Mouse (Mus musculus) hindbrain, embryonic 11.5 days (tissue): ENCODE data around the gene Luc7l3. TPM values are rescaled to one million over a fixed set of nuclear protein-coding genes. Genes with fewer than 3 reads are reported as not detected.

ENCODE experiments used
- ATAC-seq: fragments of 200-750 bp; cut with Nextera tagmentation; 2 replicates; pipeline ENCODE4 v1.8.0; 2017; ENCODE audit warnings: mild to moderate bottlenecking, moderate TSS enrichment, moderate library complexity; ENCODE audit not compliant: low FRiP score
- DNase-seq: peaks from one replicate; pipeline ENCODE4 v3.0.0-alpha.2; 2015; ENCODE audit warnings: low spot score
- H3K27ac ChIP-seq: fragments of 300-500 bp; sonication (generic); 2 replicates; pipeline ENCODE4 v1.5.1; 2014; ENCODE audit warnings: mild to moderate bottlenecking, low read depth, low read length
- H3K27me3 ChIP-seq: fragments of 300-500 bp; sonication (generic); 2 replicates; pipeline ENCODE4 v1.6.1; 2014; ENCODE audit warnings: mild to moderate bottlenecking, low read length, moderate library complexity, mixed read lengths; ENCODE audit not compliant: control insufficient read depth, insufficient read depth
- H3K36me3 ChIP-seq: fragments of 300-500 bp; sonication (generic); 2 replicates; pipeline ENCODE4 v1.6.1; 2014; ENCODE audit warnings: mild to moderate bottlenecking, low read length, moderate library complexity, mixed read lengths; ENCODE audit not compliant: control insufficient read depth, insufficient read depth
- H3K4me1 ChIP-seq: fragments of 300-500 bp; sonication (generic); replicated peaks from 2 replicates; pipeline ENCODE4 v1.6.1; 2014; ENCODE audit warnings: low read length, mixed read lengths; ENCODE audit not compliant: control insufficient read depth, insufficient read depth
- H3K4me2 ChIP-seq: fragments of 300-500 bp; sonication (generic); replicated peaks from 2 replicates; pipeline ENCODE4 v1.6.1; 2014; ENCODE audit warnings: mild to moderate bottlenecking, low read depth, low read length
- H3K4me3 ChIP-seq: fragments of 300-500 bp; sonication (generic); 2 replicates; pipeline ENCODE4 v1.5.1; 2014; ENCODE audit warnings: low read depth, low read length
- H3K9ac ChIP-seq: fragments of 300-500 bp; sonication (generic); 2 replicates; pipeline ENCODE4 v1.6.1; 2014; ENCODE audit warnings: low read depth, low read length
- H3K9me3 ChIP-seq: fragments of 300-500 bp; sonication (generic); 2 replicates; pipeline ENCODE4 v1.6.1; 2016; ENCODE audit warnings: low read length; ENCODE audit not compliant: control insufficient read depth
- WGBS: fragments of 180-500 bp; shearing (Covaris S2); extraction: QIAGEN DNeasy Blood & Tissue Kit; methylation state at CpG from one replicate; pipeline ENCODE4 v1.1.7; 2014; 5-methylcytosine and 5-hydroxymethylcytosine counted together
- polyA plus RNA-seq: library from polyadenylated mRNA; unstranded; fragments of >200 nt; fragmentation: Nextera tagmentation; extraction: Ambion mirVana; gene quantifications from 2 replicates; pipeline ENCODE4 v1.2.1, GENCODE M21; 2014

Gene Luc7l3
- polyA plus RNA-seq, 1 experiment from 2014 or later, result 125 TPM

DNA sequence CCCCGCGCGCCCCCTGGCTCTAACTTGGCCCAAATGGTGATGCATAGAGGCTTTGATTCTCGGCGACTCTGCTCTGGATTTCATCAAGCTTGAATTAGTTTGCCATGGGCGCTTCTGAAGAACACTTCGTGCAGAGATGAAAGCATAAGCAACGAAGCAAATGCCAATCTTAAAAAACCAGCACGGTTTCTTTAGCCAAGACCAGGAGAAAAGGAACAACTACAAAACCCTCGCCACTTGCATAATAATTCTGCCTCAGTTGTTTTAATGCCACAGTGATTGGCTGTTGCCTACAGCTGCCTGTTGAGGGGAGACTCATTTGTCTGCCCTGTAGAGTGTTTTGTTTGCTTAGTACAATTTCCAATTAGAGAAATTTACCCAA is 6.8 kb upstream of the Luc7l3 start:
- Histone ChIP-seq H3K9me3 (no peaks in the 10 kb centered on the region), H3K27me3 (no peaks in the 10 kb centered on the region), H3K4me1 (no peaks in the 10 kb centered on the region; the same call in 1 of the 2 replicates), H3K4me2 (peak overlapping the region; percentile 63), H3K9ac (peak overlapping the region; percentile 92), H3K36me3 (no peaks in the 10 kb centered on the region), H3K4me3 (peak overlapping the region; percentile 65), H3K27ac (peak overlapping the region; percentile 97)
- 2% methylated on average over 10 of the region's 10 CpGs for WGBS
- ATAC-seq (no peak), DNase-seq (no peak)

DNA sequence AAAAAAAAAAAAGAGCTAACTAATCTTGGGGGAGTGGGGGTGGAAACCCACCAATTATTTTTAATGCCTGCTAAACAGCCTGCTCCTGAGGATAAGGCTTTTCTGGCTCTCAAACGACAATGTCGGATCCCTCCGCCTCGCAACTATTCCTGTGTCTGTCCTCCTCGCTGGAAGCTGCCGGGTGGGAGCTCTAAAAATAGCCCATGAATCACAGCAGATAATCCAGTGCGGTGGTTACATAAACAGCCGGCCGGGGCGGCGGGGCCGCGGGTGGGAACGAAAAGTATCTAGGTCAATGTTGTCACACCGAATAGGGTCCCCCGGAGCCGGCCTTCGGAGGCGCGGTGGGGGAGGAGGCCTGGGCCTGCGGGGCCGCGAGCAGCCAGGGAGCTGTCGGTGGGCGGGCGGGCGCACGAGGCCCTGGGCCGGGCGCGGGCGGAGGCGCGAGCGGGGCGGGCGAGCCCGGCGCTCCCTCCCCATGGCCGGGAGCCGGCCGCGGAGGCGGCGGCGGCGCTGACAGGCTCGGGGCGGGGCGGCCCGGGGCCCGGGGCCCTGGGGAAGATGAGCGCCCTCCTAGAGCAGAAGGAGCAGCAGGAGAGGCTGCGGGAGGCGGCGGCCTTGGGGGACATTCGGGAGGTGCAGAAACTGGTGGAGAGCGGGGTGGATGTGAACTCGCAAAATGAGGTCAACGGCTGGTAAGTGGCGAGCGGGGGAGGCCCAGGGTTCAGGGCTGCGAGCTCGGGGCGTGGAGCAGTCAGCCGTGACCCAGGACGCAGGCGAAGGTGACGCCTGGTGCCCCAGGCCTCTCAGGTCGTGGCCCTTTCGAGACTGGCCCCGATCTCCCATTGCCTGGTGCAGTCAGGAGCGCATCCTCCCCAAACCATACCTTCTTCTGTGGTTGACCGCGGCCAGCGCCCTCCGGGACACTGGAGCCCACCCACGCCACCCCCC is 6.2 kb upstream of the Luc7l3 start, which contains the start of gene Ankrd40:
Gene Ankrd40 (plus strand): TSS at position 309 of the 951 bp plus-strand sequence.
- Histone ChIP-seq H3K9me3 (no peaks in the 10 kb centered on the region), H3K9ac (peak within 1 kb of the TSS; percentile 92), H3K4me1 (no peaks in the 10 kb centered on the region; the same call in 1 of the 2 replicates), H3K36me3 (no peaks in the 10 kb centered on the region), H3K4me3 (peak within 1 kb of the TSS; percentile 65), H3K4me2 (peak within 1 kb of the TSS; percentile 63), H3K27me3 (no peaks in the 10 kb centered on the region), H3K27ac (peak within 1 kb of the TSS; percentile 97)
- under 1% methylated on average over 59 of the region's 78 CpGs for WGBS
- ATAC-seq, result peak; percentile 90
- DNase-seq, result peak; percentile 93

DNA sequence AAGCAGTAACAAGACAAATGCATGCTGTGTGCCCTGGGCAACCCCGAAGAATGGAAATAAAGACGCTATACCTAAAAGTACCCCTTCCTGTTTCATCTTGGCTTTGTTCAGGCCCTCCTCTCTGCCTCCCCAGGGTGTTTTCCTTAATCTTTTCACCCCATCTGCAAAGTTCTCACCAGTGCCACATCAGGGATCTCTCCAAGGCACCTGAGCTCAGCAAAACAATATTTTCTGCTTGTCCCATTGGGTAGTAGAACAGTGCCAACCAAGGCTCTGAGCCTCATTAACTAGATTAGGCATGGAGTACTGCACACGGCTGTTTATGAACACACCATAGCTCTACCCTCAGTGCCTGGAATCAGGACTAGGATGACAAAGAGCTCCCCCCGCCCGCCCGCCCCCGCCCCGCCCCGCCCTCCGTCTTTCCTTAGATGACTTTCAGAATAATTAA is 5.2 kb upstream of the Luc7l3 start:
- Histone ChIP-seq H3K4me3 (peak overlapping the region; percentile 65), H3K9ac (peak overlapping the region; percentile 42; the same call in 1 of the 2 replicates)
- WGBS, result 4% methylated on average over 10 of the region's 10 CpGs

GRCm38 (mm10) chr11:94324618-94325017 is 2.8 kb upstream of the Luc7l3 start:
- Histone ChIP-seq H3K4me3 (no peak overlapping the region), H3K4me2 (no peak overlapping the region), H3K9me3 (no peaks in the 10 kb centered on the region), H3K27ac (no peak overlapping the region), H3K27me3 (no peaks in the 10 kb centered on the region), H3K4me1 (no peaks in the 10 kb centered on the region; the same call in none of the 2 replicates), H3K9ac (no peak overlapping the region), H3K36me3 (no peaks in the 10 kb centered on the region)
- DNase-seq, result no peak
- no peak for ATAC-seq
- 89% methylated on average over 5 of the region's 5 CpGs for WGBS

More for the DNA sequence above, 5.2 kb upstream of the Luc7l3 start:
- peak overlapping the region; percentile 97 for H3K27ac ChIP-seq
- peak overlapping the region; percentile 63 for H3K4me2 ChIP-seq
- no peaks in the 10 kb centered on the region for H3K27me3 ChIP-seq
- H3K36me3 ChIP-seq, result no peaks in the 10 kb centered on the region
- ATAC-seq (peak; percentile 80), DNase-seq (peak; percentile 62)
- H3K4me1 ChIP-seq, result no peaks in the 10 kb centered on the region; the same call in none of the 2 replicates
- H3K9me3 ChIP-seq, result no peaks in the 10 kb centered on the region

- ATAC-seq, result no peak
- Histone ChIP-seq H3K9ac (no peak overlapping the region), H3K27ac (no peak overlapping the region), H3K4me3 (no peak overlapping the region), H3K4me2 (no peak overlapping the region), H3K9me3 (no peaks in the 10 kb centered on the region), H3K4me1 (no peaks in the 10 kb centered on the region; the same call in 1 of the 2 replicates), H3K27me3 (no peaks in the 10 kb centered on the region), H3K36me3 (no peaks in the 10 kb centered on the region)
- no peak for DNase-seq
- WGBS, result 82% methylated on average over 5 of the region's 5 CpGs
These were observed 1.6 kb upstream of the Luc7l3 start for GRCm38 (mm10) chr11:94323271-94323925.

- peak overlapping the region; percentile 92 for H3K4me3 ChIP-seq
- peak overlapping the region; percentile 53 for H3K4me2 ChIP-seq
- peak overlapping the region; percentile 98 for H3K9ac ChIP-seq
- H3K9me3 ChIP-seq, result no peaks in the 10 kb centered on the region
- no peaks in the 10 kb centered on the region for H3K36me3 ChIP-seq
- H3K27me3 ChIP-seq, result no peaks in the 10 kb centered on the region
- DNase-seq (peak; percentile 33), ATAC-seq (no peak)
- WGBS, result 44% methylated on average over 5 of the region's 5 CpGs
- H3K4me1 ChIP-seq, result no peaks in the 10 kb centered on the region; the same call in 1 of the 2 replicates
- H3K27ac ChIP-seq, result peak overlapping the region; percentile 93
These were observed 848 bp upstream of the Luc7l3 start for GRCm38 (mm10) chr11:94322636-94323035.

GRCm38 (mm10) chr11:94320969-94321930 is 538 bp downstream of the Luc7l3 start:
- peak; percentile 77 for ATAC-seq
- Histone ChIP-seq H3K4me1 (no peaks in the 10 kb centered on the region; the same call in 1 of the 2 replicates), H3K9me3 (no peaks in the 10 kb centered on the region), H3K4me2 (peak overlapping the region; percentile 75), H3K27me3 (no peaks in the 10 kb centered on the region), H3K9ac (peak overlapping the region; percentile 98), H3K4me3 (peak overlapping the region; percentile 92), H3K27ac (peak overlapping the region; percentile 93), H3K36me3 (no peaks in the 10 kb centered on the region)
- DNase-seq, result no peak
- WGBS, result under 1% methylated on average over 64 of the region's 67 CpGs

DNA sequence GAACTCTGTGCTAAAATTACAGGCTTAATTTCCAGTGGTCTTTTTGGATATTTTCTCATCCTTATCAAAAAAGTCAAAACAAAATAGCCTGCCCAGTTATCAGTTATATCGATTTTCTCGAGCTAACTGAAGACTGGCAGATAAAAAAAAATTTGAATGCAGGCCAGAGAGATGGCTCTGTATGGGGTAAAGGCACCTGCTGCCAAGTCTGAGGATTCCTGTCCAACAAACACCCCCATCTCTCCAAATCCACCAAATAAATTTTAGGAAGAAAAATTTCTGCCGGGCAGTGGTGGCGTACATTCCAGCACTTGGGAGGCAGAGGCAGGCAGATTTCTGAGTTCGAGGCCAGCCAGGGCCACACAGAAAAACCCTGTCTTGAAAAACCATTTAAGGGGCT is 3.7 kb downstream of the Luc7l3 start:
- Histone ChIP-seq H3K9me3 (no peaks in the 10 kb centered on the region), H3K36me3 (no peaks in the 10 kb centered on the region), H3K27ac (no peak overlapping the region), H3K4me3 (no peak overlapping the region), H3K27me3 (no peaks in the 10 kb centered on the region), H3K4me1 (no peaks in the 10 kb centered on the region; the same call in 1 of the 2 replicates), H3K9ac (no peak overlapping the region), H3K4me2 (no peak overlapping the region)
- 94% methylated on average over 5 of the region's 5 CpGs for WGBS
- ATAC-seq, result no peak
- DNase-seq, result no peak
